Mouse (Mus musculus) G1E-ER4 (cell line): ENCODE data around the gene Tkfc. TPM values are rescaled to one million over a fixed set of nuclear protein-coding genes. Genes with fewer than 3 reads are reported as not detected.

Experiments
- GATA1 ChIP-seq: IDR thresholded peaks from one replicate; pipeline ENCODE4 v1.8.0; 2012; ENCODE audit warnings: low read length, inconsistent platforms
- polyA plus RNA-seq: library from polyadenylated mRNA; stranded (reverse); fragments of >175 nt; gene quantifications from 2 replicates; pipeline ENCODE4 v1.2.3, GENCODE M21; 2012

The Tkfc gene
- 2.5 and 6.5 TPM in 2 replicates for polyA plus RNA-seq

DNA sequence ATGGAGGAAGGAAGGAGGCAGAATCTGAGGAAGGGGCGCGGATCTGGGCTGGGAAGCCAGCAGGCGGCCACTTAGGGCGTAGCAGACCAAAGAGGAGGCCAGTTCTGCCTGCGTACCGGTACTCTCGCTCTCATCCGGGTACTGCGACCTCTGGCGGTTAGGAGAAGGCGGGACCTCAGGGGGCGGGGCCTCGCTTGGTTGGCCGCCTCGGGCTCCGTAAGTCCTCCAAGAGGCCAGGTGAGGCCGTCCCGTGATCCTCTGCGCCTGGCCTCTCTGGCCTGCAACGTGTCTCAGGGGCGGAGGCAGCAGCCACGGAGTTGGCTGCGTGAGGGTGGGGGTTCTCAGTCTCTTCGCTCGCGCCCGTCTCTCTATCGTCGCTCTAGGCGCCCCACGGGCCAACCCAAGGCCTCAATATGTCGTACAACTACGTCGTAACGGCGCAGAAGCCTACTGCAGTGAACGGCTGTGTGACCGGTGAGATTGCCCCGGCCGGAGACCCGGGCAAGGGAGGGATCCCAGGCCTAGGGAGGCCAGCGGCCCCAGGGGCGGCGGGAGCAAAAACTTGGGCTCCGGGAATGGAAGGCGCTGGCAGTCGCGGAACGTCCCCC, at the start of gene Tkfc, which contains the start of gene Ddb1:
Gene Tkfc (minus strand): TSS at position 362 of the 608 bp plus-strand sequence.
Gene Ddb1 (plus strand): TSS at position 35 of the 608 bp plus-strand sequence.
- TF ChIP-seq GATA1 = no peak

DNA sequence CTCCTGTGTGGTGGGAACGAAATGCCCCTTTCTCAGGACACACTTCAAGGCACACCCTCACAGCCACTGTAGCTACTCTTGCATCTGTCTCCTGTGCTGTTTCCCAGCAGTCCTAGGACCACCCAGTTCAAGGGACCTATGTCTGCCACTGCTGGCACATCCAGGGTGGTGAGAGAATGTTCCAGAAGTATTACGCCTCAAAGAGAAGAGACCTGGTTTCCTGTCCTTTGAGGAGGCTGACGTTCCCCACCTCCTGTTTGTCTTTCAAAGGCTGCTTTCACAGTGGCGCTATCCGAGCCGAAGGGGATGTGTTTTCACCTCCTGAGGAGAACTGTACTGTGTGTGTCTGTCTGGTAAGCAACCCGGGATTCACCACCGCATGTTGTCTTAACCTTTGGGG, 42.7 kb upstream of the Tkfc start:
- no peak for TF ChIP-seq GATA1

DNA sequence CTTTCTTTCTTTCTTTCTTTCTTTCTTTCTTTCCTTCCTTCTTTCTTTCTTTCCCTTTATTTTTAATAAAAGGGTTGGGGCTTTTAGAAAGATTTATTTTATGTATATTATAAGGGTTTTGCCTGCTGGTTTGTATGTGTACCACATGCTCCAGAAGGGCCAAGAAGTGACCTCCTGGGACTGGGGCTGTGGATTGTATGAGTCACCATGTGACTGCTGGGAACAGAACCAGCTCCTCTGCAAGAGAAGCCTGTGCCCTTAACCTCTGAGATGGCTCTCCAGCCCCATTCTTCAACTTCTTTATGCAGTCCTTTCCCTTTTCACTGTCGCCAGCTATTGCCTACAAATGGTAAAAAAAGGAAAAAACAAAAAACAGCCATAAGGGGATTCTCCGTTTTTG, 40.2 kb upstream of the Tkfc start:
- TF ChIP-seq GATA1 = no peak

DNA sequence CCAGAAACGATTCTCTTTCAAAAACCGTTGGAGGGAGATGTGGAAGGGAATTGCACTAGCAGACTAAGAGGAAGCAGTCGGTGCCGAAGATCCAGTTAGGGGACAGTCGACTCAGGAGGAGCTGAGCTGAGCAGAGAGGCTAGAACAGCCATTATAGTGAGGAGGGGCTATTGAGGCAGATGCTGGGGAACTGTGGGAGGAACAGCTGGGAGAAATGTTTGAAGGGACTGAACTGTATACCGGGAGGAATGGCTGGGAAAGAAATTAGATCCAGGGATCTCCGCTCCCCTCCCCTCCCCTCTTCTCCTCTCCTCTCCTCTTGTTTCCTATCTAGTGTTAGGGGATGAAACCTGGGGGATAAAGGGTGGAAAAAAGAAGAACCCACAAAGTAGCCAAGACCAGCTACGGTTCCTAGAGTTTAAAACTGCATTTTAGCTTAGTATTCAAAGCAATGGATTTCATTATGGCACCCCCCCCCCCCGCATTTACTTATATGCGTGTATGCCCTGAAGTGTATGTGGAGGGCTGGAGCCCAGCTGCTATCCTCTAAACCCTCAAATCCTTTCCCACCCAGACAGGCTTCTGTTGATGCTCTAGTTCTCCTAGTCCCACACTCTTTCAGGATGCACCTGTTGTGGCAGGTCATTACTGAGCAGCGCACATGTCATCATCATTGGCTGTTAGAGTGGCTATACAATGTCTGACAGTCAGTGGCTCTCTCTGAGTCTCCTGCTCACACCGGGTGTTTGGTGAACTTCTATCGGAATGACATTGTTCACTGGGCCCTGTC, 35.3 kb upstream of the Tkfc start:
- TF ChIP-seq GATA1 = no peak

DNA sequence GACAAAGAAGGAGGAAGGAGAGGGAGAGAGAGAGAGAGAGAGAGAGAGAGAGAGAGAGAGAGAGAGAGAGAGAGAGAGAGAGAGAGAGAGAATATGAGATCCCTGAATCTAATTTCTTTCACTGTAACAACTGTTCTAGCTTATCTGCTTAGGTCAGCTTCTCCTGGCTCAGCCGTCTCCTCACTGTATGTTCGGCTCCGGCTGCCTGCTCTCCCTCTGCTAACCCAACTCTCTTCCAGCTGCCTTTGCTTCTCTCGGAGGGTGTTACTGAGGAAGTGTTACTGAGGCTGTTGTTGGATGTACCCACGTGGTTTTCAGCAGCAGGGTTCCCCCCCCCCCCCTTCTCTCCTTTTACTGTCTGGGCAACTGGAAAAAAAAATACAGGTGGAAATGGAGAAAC, 34.6 kb upstream of the Tkfc start:
- TF ChIP-seq GATA1 = no peak

DNA sequence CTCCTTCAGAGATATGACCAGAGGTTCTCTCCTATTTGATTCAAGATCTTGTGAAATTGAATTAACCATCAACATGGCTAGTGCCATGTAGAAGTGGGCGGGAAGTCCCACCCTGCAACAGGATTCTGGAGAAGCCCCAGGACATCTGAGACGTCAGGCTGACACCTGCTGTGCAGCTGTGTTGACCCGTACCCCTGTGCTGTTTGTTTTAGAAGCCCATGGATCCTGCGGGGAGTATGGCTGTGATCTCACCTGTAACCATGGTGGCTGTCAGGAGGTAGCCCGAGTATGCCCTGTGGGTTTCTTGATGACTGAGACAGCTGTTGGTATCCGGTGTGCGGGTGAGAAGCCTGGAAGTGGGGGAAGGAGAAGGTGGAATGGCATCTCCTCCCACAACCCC, 32.4 kb upstream of the Tkfc start:
- no peak for TF ChIP-seq GATA1

DNA sequence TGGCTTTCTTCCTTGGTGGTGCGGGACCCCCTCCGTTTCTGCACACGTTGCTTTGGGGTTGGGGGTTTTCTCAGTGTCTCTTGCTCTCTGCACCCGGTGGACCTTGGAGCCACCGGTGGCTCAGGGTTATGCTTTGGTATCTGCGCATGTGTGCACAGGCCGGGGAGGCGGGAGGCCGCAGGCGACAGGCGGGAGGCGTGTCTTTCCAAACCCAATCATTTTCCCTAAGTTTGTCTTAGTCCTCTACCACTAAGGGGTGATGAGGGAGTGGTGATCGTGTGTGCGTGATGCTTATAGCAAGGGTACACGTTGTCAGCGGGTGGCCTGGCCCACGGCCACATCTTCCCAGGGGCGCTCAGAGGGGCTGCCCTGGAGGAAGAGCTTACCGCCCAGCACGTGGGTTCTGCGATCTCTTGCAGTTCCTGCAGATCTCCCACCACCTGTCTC, 29.4 kb upstream of the Tkfc start:
- no peak for TF ChIP-seq GATA1

DNA sequence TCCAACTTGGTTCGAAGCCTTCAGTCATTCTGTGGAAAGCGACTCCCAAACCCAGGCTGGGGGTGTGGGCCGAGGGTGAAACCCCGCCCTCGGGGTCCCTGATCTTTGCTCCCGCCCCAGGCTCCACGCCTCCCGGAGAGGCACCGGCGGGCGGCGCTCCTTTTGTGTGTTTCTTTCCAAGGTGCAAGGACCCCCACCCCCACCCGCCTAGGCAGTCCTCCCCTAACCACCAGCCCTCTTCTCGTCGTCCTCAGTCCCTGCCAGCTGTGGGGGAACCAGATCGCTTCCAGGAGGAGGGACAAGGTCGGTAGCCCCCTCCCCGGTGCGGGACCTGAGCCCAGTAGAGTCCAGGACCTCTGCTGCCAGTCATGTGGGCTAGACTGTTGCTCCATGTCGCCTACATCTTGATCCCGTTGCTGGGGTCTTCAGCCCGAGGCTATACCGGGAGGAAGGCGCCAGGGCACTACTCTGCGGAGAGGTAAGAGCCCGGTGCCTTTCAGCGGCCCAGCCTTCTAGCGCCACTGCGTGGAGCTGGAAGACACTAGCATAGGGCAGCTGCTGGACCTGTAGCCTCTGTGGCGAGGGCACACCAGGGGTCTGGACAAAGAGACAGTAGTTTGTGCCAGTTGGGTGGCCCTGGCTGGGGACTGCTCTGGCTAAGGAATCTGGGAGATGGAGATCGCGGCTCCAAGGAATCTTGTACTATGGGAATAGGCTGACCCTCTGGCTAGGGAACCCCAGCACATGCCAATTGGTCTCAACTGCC, 28.8 kb upstream of the Tkfc start, which contains the start of gene Vwce:
Gene Vwce (plus strand): TSS at position 108 of the 766 bp plus-strand sequence.
- TF ChIP-seq GATA1 = no peak

DNA sequence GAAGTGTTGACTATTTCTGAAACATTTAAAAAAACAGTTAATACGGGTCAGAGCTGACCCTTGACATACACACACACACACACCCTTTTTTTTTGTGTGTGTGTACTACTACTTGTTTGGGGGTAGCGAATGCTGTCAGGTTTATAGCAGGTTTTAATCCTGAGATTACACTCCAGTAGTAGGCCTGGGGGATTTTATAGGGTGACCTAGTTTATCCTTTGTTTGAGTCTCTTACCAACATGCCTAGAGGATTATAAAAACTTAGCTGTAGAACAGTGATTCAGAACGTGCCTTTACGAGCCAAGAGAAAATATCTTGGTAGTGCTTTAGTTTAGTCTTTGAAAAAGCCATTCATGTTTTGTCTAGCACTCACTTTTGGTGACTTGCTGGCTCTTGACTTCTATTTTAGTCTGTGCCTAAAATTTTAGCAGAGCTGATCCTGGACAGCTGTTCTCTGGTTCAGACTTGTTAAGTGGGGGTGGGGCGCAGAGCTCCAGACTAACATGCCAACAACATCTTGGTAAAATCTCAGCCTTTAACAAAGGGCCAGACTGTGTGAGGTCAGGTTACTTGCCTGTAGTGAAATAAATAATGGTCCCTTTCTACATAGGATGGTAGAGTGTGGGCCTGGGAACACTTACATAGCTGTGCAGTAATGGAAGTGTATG, 3.3 kb upstream of the Tkfc start:
- TF ChIP-seq GATA1 = no peak

DNA sequence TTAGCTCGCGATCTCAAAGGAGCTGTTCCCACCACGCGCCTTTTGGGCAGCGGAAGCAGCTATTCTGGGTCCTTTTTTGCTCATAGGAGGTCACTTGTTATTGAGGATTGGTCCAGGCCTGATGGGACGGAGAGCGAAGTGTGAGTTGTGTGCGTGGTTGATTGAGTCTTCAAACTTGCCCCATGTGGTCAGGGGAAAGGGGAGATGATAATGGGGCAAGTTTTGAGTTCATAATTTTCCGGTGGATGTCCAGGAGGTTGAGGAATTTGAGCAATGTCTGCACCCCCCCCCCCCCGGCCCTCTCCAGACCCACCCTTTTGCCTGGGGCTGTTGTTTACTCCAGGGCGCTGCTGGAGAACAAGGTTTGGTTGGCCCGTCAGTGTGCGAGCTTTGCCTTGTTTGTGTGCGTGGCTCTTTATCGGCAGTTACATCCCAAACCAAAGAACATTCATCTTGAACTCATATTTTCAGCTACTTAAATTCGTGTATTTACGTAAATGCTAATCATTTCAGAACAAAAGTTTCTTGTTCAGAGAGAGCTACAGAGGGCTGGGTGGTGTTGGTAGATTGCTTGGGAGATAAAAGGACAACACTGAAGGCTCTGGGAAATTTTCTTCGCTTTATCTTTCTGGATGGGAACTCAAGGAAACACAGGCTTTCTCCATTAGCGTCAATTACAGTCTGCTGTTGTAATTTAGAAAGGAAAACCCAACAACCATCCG, 608 bp upstream of the Tkfc start:
- TF ChIP-seq GATA1 = peak; percentile 35

DNA sequence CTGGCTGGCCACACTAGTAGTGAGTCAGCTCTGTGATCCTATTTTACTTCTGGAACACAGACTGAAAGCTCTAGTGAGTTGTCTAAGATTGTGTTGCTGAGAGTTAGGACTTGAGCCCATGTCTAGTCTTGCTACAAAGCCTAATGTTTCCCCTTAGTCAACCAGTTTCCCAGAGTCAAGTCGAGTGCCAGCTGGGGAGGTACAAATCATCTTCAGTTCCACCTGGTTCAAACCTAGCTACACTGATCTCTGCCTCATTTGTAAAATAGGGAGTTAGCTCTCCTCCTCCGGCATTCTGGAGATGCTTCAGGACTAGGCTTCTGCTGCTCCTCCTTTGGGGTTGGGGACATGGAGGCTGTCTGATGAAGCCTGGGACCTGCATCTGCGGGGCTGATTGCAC, 920 bp downstream of the Tkfc start:
- no peak for TF ChIP-seq GATA1

DNA sequence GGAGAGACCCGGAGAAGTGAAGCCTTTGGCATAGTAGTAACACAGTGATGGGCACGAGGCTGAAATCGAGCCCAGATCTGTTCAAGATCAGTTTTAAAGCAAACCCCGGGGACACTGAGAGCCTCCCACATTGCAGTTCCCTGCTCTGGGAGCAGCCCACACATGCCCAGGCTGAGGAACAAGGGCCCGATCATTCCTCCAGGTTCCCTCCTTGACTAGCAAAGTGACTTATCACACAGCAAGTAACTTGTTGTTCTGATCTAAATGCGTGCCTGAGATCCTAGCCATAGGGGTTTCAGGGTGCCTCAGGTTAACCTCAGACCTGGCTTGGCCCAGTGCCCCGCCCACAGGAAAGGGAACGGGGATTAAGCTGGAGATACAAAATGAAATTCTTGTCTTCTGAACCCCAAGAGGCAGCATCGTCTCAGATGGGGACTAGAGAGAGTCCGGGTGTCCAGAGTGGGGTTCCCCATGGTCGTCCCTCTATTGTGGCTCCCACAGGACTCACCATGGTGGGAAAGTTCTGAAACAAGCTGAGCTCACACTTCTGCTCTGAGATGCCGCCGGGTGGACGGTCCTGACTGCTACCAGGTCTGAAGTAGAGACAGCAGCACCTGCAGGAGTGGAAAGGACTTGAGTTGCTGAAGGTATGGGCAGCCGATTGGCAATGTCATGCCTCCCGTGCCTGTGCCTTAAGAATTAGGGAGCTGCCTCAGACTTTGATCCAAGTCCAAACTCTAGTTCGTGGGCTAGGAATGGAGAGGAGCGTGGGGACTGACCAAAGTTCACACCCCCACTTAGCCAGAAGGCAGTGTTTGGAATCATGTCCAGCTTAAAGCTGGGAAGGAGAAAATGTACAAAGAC, 1.6 kb downstream of the Tkfc start:
- TF ChIP-seq GATA1 = no peak

DNA sequence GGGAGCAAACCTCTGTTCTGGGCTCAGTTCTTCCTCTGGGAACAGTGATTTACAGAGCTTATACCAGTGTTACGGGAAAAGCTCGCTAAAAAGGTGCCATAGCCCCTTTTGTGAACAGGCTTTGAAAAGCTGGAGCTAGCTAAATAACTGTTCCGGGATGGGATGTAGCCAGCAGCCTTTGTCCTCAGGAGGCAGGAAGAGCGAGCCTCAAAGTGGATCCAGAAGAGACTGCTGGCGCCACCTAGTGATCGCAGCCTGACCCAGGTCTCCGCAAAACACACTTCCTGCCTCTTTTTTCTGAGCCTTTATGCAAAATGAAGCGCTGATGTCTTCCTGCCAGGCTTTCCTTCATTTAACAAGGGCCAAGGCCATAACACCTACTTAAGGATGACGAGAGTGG, 2.7 kb downstream of the Tkfc start:
- no peak for TF ChIP-seq GATA1

DNA sequence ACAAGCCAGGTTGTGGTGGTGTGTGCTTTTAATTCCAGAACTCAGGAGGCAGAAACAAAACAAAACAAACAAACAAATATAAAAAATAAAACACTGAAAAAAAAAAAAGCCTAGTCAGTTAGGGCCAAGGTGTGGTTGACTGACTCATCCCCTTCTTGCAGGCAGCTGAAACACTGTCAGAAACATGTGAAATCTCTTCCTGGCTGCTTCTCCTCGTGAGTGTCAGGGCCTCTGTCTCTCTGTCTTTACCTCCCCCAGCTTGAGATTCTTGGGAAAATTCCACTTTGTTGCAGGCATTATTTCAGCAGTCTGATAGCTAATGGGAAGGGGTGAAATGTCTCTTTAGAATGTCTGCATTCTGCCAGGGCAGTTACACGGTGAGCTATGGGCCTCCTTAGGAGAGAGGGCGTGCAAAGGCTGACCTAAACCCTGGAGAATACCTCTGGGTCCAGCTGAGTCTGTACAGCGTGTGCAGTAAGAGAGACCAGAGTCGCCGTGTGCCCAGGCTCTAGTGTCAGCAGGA, 3.1 kb downstream of the Tkfc start:
- no peak for TF ChIP-seq GATA1
